8 mouse cellular contexts compared by ENCODE assay signal in genomic region chr7:113368746-113369619, GRCm38 (mm10). TPM values are rescaled to one million over a fixed set of nuclear protein-coding genes. Genes with fewer than 3 reads are reported as not detected.
DNase-seq lines count a peak whose midpoint lies in the region; ATAC-seq lines count a peak whose summit lies in the region.

Btbd10 (minus strand) TSS chr7:113369392.

- intact Hi-C loops in gastrocnemius, postnatal 14 days (cut with DNase I; ENCODE audit: low total_unique reads), result no loop called here
- intact Hi-C loops in left cerebral cortex, postnatal 10 days (cut with DNase I), result no loop called here

- ATAC-seq in inflammation-experienced regulatory T-cells, adult 6 months, result peak; percentile 94
- ATAC-seq in megakaryocyte-erythroid progenitor cell, adult 5-6 weeks (replicated peaks; ENCODE audit: low FRiP score, low TSS enrichment, poor library complexity, severe bottlenecking), result peak; percentile 93

- peak; percentile 97 to 99 for DNase-seq in adrenal gland, adult (ENCODE audit: inconsistent age in 2 of 2, low spot score in 1 of 2)
- peak; percentile 99 for DNase-seq in embryo, embryonic 10.5 days (ENCODE audit: low spot score)
- peak; percentile 99 for DNase-seq in gastrocnemius, postnatal 14 days
- DNase-seq in left cerebral cortex, postnatal 10 days (ENCODE audit: extremely low spot score in 1 of 2, low spot score in 2 of 2), result peak; percentile 95 to 99
- peak; percentile 96 for DNase-seq in right cerebral cortex, postnatal 25 days
- peak; percentile 94 to 98 for DNase-seq in urinary bladder, postnatal 4 days (ENCODE audit: low spot score in 2 of 2)

RNA-seq across cellular contexts. Expression of gene Btbd10, which starts in this region (rescaled TPM):
- 1 to 10 TPM; 5.9 to 8.3 TPM for total RNA-seq in gastrocnemius, postnatal 14 days (2021)
- polyA plus RNA-seq in inflammation-experienced regulatory T-cells, adult 6 months (2017; shearing (Covaris generic)), result 10 to 100 TPM in 2 of 3 experiments, 1 to 10 TPM in 1; 9.5 to 16.7 (median 11.5) TPM
- total RNA-seq in left cerebral cortex, postnatal 10 days (2021), result 10 to 100 TPM; 63.0 to 67.6 TPM
- 14.8 and 15.4 TPM in 2 replicates for total RNA-seq in megakaryocyte-erythroid progenitor cell, adult 5-6 weeks (2014; fragmentation: Nextera tagmentation)
- total RNA-seq in megakaryocyte-erythroid progenitor cell, adult 5-6 weeks (2017), result 15.8 and 23.2 TPM in 2 replicates

Comparison
In these comparisons a context has a peak if more than half of its experiments do, and no peak if none do; other contexts are left out.
1. Peak in every context shown above with its lines: DNase-seq and ATAC-seq.